Mouse (Mus musculus): ENCODE results near the gene Grpr. TPM values are rescaled to one million over a fixed set of nuclear protein-coding genes. Genes with fewer than 3 reads are reported as not detected.

Grpr gene
- 1 to 10 TPM; 2.5 to 2.7 TPM for total RNA-seq (2021)

GRCm38 (mm10) chrX:163549666-163550065, at the start of gene Grpr:
TSS of gene Grpr (minus strand) at chrX:163549677.
- DNase-seq (ENCODE audit: extremely low spot score in 1 of 2, low spot score in 1 of 2) = peak; percentile 8 to 36

DNA sequence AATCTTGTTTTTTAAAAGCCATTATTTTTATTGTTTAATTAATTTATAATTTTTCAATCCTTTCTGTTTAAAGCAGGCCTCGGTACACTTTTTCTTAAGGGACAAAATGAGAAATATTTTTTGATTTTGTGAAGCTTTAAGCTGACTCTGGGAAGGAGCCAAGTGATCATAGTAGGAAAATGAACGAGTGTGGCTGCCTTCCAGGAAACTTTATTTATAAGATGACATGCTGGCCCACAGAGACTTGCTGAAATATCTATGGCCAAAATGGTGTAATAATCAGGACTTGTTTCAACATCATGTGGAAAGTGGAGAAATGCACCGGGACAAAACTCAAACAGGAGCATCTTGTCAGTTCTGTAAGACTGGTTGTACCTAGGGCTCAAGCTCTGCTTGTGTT, 11.0 kb upstream of the Grpr start:
- no peak for DNase-seq (ENCODE audit: extremely low spot score in 1 of 2, low spot score in 1 of 2)

DNA sequence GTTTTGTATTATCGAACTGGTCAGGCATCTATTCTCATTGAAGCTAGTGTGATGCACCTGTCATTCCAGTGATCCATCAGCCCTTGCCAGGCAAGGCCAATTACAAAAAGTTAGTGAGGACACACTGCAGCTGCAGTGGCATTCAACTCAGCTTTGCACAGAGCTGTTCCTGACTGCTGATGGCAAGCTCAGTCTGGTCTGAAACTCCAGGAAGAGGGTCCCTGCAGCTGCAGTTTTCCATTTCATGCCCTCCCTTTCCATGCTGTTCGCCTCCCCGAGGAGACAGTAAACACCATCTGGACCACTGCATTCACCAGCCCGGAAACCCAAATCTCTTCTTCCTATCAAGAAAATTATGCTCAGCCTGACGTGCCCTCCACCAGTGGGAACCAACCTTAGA, 2.4 kb downstream of the Grpr start:
- DNase-seq (ENCODE audit: extremely low spot score in 1 of 2, low spot score in 1 of 2) = no peak

- DNase-seq (ENCODE audit: extremely low spot score in 1 of 2, low spot score in 1 of 2) = no peak
Measured at GRCm38 (mm10) chrX:163532836-163533235, 16.6 kb downstream of the Grpr start.

GRCm38 (mm10) chrX:163518963-163519541, 30.4 kb downstream of the Grpr start:
- no peak for DNase-seq (ENCODE audit: extremely low spot score in 1 of 2, low spot score in 1 of 2)

GRCm38 (mm10) chrX:163511766-163512165, 37.7 kb downstream of the Grpr start:
- no peak for DNase-seq (ENCODE audit: extremely low spot score in 1 of 2, low spot score in 1 of 2)

DNA sequence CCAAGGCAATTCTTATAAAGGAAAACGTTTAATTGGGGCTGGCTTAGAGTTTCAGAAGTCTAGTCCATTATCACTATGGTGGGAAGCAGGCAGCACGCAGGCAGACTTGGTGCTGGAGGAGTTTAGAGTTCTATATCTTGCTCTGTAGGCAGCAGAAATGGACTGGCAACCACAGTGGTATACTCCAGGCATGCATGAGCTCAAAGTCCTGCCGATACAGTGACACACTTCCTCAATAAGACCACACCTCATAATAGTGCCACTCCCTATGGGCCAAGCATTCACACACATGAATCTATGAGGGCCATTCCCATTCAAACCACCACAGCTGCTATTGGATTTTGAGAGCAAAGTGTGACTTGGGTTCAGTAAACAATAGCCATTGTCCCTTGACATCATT, 47.4 kb downstream of the Grpr start:
- DNase-seq (ENCODE audit: extremely low spot score in 1 of 2, low spot score in 1 of 2) = no peak

Other genes with a start within 250 kb of the Grpr start
- 1 to 10 TPM in 1 of 2 experiments, under 1 TPM in 1; 0.91 to 1.0 TPM for gene Rnf138rt1, start 211.7 kb upstream of the Grpr start, total RNA-seq (2021)

All from layer of hippocampus, postnatal 25 days (tissue).